Mouse (Mus musculus) neural tube, embryonic 12.5 days (tissue): ENCODE measurements around the gene Zdhhc18. TPM values are rescaled to one million over a fixed set of nuclear protein-coding genes. Genes with fewer than 3 reads are reported as not detected.

Experiments used
- ATAC-seq: fragments of 200-750 bp; cut with Nextera tagmentation; 2 replicates; pipeline ENCODE4 v1.8.0; 2017; ENCODE audit warnings: low read depth, mild to moderate bottlenecking, moderate TSS enrichment, moderate library complexity; ENCODE audit not compliant: low FRiP score
- H3K27ac ChIP-seq: fragments of 300-500 bp; sonication (generic); 2 replicates; pipeline ENCODE4 v1.5.1; 2016
- H3K27me3 ChIP-seq: fragments of 300-500 bp; sonication (generic); replicated peaks from 2 replicates; pipeline ENCODE4 v1.6.1; 2016; ENCODE audit warnings: mild to moderate bottlenecking
- H3K36me3 ChIP-seq: fragments of 300-500 bp; sonication (generic); 2 replicates; pipeline ENCODE4 v1.6.1; 2016; ENCODE audit warnings: mild to moderate bottlenecking
- H3K4me1 ChIP-seq: fragments of 300-500 bp; sonication (generic); 2 replicates; pipeline ENCODE4 v1.6.1; 2016
- H3K4me2 ChIP-seq: fragments of 300-500 bp; sonication (generic); replicated peaks from 2 replicates; pipeline ENCODE4 v1.6.1; 2016; ENCODE audit warnings: mild to moderate bottlenecking
- H3K4me3 ChIP-seq: fragments of 300-500 bp; sonication (generic); 2 replicates; pipeline ENCODE4 v1.5.1; 2016
- H3K9ac ChIP-seq: fragments of 300-500 bp; sonication (generic); 2 replicates; pipeline ENCODE4 v1.6.1; 2016; ENCODE audit warnings: mild to moderate bottlenecking
- H3K9me3 ChIP-seq: fragments of 300-500 bp; sonication (generic); 2 replicates; pipeline ENCODE4 v1.6.1; 2016; ENCODE audit warnings: mild to moderate bottlenecking
- WGBS: fragments of 180-500 bp; shearing (Covaris S2); methylation state at CpG from one replicate; pipeline ENCODE4 v1.1.7; 2016; 5-methylcytosine and 5-hydroxymethylcytosine counted together
- polyA plus RNA-seq: library from polyadenylated mRNA; unstranded; fragments of >200 nt; fragmentation: Nextera tagmentation; extraction: Ambion mirVana; gene quantifications from 2 replicates; pipeline ENCODE4 v1.2.1, GENCODE M21; 2016

The Zdhhc18 gene
- polyA plus RNA-seq, 1 experiment from 2014 or later: 9.9 TPM

GRCm38 (mm10) chr4:133592570-133592969 is 57.4 kb downstream of the Zdhhc18 start:
- peaks cover 43% of the 10 kb centered on the region for H3K36me3 ChIP-seq
- no peak for ATAC-seq
- H3K4me1 ChIP-seq: no peaks in the 10 kb centered on the region
- no peak overlapping the region for H3K4me2 ChIP-seq
- H3K4me3 ChIP-seq: no peak overlapping the region
- no peak overlapping the region for H3K27ac ChIP-seq
- H3K27me3 ChIP-seq: no peaks in the 10 kb centered on the region
- no peaks in the 10 kb centered on the region for H3K9me3 ChIP-seq
- 34% methylated on average over 7 of the region's 7 CpGs for whole genome bisulfite sequencing
- no peak overlapping the region for H3K9ac ChIP-seq

DNA sequence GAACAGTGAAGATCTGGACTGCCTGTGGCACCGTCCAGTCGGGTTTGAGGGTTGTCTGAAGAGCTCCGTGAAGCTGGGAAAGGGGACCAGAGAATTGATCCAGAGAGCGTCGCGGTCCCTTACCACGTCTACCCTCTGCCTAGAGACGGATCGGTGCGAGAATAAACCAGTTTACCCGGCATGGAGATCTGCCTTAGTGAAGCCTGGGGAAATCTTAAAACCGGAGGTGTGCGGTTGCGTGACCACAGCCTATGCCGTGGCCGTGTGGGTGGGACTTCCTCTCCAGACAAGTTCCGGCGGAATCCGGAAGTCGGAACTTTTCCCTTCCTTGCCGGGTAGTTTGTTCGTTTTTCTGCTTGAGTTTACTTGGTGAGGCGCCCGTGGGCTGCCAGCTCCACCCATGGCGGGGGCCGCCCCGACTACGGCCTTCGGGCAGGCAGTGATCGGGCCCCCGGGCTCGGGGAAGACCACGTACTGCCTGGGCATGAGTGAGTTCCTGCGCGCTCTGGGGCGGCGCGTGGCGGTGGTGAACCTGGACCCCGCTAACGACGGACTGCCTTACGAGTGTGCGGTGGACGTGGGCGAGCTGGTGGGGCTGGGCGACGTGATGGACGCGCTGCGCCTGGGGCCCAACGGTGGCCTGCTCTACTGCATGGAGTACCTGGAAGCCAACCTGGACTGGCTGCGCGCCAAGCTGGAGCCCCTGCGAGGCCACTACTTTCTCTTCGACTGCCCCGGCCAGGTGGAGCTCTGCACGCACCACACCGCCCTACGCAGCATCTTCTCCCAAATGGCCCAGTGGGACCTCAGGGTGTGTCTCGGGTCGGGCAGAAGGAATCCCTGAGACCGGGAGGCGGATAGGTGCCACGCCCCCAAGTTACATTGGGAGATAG is 65.6 kb downstream of the Zdhhc18 start, which contains the start of gene Gpn2:
Gpn2 (plus strand) TSS at position 304 of the 893 bp plus-strand sequence.
- ATAC-seq: peak; percentile 79
- H3K4me1 ChIP-seq: peaks cover 14% of the 10 kb centered on the region
- peak within 1 kb of the TSS; percentile 98 for H3K4me3 ChIP-seq
- H3K9ac ChIP-seq: peak within 1 kb of the TSS; percentile 74
- H3K27ac ChIP-seq: peak within 1 kb of the TSS; percentile 46; the same call in 1 of the 2 replicates
- H3K27me3 ChIP-seq: no peaks in the 10 kb centered on the region
- peak within 1 kb of the TSS; percentile 100 for H3K4me2 ChIP-seq
- H3K36me3 ChIP-seq: peaks cover 58% of the 10 kb centered on the region
- WGBS: 2% methylated on average over 65 of the region's 65 CpGs
- H3K9me3 ChIP-seq: no peaks in the 10 kb centered on the region

DNA sequence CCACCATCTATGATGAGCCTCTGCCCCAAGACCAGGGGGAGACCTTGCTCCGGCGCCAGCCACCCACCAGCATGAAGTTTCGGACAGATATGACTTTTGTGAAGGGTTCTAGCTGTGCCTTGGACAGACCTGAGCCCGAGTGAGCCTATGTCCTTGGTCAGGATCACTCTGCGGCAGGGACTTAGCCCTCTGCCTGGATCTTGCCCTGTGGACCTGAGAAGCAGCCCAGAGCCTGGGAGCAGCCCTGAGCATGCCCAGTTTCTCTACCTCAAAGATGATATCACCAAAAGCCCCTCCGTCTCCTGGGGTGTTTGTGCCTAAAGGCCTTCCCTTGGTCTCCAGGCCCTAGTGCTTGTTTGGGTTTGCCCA is 66.3 kb downstream of the Zdhhc18 start:
- H3K27ac ChIP-seq: no peak overlapping the region; the same call in 1 of the 2 replicates
- H3K9ac ChIP-seq: peak overlapping the region; percentile 74
- H3K9me3 ChIP-seq: no peaks in the 10 kb centered on the region
- peak; percentile 9; the same call in 1 of the 2 replicates for ATAC-seq
- H3K27me3 ChIP-seq: no peaks in the 10 kb centered on the region
- H3K36me3 ChIP-seq: peaks cover 58% of the 10 kb centered on the region
- H3K4me2 ChIP-seq: peak overlapping the region; percentile 100
- peaks cover 14% of the 10 kb centered on the region for H3K4me1 ChIP-seq
- WGBS: 70% methylated on average over 6 of the region's 6 CpGs
- peak overlapping the region; percentile 98 for H3K4me3 ChIP-seq

DNA sequence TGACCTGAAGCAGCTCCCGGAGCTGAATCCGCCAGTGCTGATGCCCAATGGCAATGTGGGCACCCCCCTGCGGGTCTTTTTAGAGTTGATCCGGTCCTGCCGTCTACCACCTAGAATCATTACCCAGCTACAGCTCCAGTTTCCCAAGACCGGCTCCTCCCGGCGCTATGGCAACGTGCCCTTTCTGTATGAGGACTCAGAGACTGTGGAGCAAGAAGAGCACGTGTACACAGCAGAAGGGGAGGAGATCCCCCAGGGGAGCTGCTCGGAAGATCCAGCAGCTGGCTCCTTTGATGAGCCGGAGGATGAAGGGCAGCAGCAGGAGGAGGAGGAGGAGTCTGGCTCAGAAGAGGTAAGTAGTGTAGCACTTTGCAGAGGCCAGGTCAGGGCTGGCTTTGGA is 72.0 kb downstream of the Zdhhc18 start:
- peaks cover 15% of the 10 kb centered on the region for H3K4me1 ChIP-seq
- H3K4me3 ChIP-seq: no peak overlapping the region
- ATAC-seq: no peak
- H3K27me3 ChIP-seq: no peaks in the 10 kb centered on the region
- no peak overlapping the region for H3K9ac ChIP-seq
- peaks cover 40% of the 10 kb centered on the region for H3K36me3 ChIP-seq
- H3K9me3 ChIP-seq: no peaks in the 10 kb centered on the region
- no peak overlapping the region for H3K27ac ChIP-seq
- WGBS: 67% methylated on average over 12 of the region's 12 CpGs
- no peak overlapping the region for H3K4me2 ChIP-seq

- WGBS: under 1% methylated on average over 41 of the region's 41 CpGs
- peak overlapping the region; percentile 99 for H3K4me3 ChIP-seq
- no peaks in the 10 kb centered on the region for H3K9me3 ChIP-seq
- peak; percentile 29 for ATAC-seq
- H3K27ac ChIP-seq: no peak overlapping the region
- peak overlapping the region; percentile 86 for H3K9ac ChIP-seq
- no peaks in the 10 kb centered on the region for H3K27me3 ChIP-seq
- peaks cover 15% of the 10 kb centered on the region for H3K4me1 ChIP-seq
- peak overlapping the region; percentile 92 for H3K4me2 ChIP-seq
- peaks cover 21% of the 10 kb centered on the region for H3K36me3 ChIP-seq
Measured at GRCm38 (mm10) chr4:133574843-133575202, 75.1 kb downstream of the Zdhhc18 start.

DNA sequence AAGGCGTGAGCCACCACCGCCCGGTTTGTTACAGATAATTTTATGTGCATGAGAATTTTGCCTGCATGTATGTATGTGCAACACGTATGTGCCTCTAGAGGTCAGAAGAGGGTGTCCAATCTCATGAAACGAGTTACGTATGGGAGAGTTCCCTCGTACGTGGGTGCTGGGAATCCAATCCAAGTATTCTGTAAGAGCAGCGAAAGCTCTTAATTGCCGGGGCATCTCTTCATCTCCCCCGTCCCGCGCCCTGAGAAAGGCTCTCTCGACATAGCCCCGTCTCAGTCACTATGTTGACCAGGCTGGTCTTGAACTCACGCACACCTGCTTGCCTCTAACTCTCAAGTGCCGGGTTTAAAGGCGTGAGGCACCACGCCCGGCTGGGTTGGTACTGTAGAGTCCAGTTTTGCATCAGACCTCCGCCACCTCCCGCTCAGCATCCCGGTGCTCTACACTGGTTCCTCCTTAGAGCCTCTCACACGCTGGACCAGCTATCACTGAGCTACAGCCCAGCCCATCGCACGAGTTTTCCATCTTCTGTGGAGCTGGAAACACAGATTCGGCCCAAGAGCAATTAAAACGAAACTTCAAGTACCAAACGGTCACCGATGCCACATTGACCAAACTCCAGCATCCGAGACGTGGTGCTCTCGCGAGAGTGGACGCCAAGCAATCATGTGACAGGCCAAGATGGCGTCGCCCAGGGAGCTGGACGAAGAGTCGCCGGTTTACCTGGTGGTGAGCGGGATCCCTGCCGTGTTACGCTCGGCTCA is 75.7 kb downstream of the Zdhhc18 start, which contains the start of gene Gpatch3:
Gpatch3 (plus strand) TSS at position 676 of the 773 bp plus-strand sequence.
- peak within 1 kb of the TSS; percentile 92 for H3K4me2 ChIP-seq
- peaks cover 15% of the 10 kb centered on the region for H3K4me1 ChIP-seq
- ATAC-seq: peak; percentile 95
- peak within 1 kb of the TSS; percentile 86 for H3K9ac ChIP-seq
- WGBS: 8% methylated on average over 44 of the region's 44 CpGs
- 0 out of 2 replicates have a peak within 1 kb of the TSS, but pooled peaks have one; percentile 3 for H3K27ac ChIP-seq
- no peaks in the 10 kb centered on the region for H3K27me3 ChIP-seq
- no peaks in the 10 kb centered on the region for H3K9me3 ChIP-seq
- peak within 1 kb of the TSS; percentile 99 for H3K4me3 ChIP-seq
- H3K36me3 ChIP-seq: peaks cover 16% of the 10 kb centered on the region

DNA sequence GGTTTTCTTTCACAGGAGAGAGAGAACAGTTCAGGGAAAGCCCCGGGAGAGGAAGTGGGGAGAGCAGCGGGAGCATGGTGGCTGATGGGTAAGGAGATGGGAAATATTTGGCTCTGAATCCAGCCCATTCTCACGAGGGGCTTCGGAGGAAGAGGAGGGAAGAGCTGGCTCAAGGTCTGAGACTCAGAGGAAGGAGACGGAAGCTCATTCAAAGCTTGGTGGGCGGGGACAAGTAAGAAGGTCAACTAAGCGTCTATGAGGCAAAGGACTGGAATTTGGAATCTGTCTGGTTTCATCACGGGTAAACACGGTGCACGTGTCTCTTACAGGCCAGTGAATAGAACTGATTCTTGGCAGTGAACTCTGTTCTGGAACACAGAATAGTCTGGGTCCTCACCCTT is 79.9 kb downstream of the Zdhhc18 start:
- no peak overlapping the region for H3K9ac ChIP-seq
- WGBS: 56% methylated on average over 10 of the region's 10 CpGs
- H3K4me3 ChIP-seq: no peak overlapping the region
- H3K36me3 ChIP-seq: no peaks in the 10 kb centered on the region
- no peaks in the 10 kb centered on the region for H3K9me3 ChIP-seq
- ATAC-seq: no peak
- H3K27ac ChIP-seq: no peak overlapping the region
- no peak overlapping the region for H3K4me2 ChIP-seq
- H3K27me3 ChIP-seq: no peaks in the 10 kb centered on the region
- H3K4me1 ChIP-seq: peaks cover 7% of the 10 kb centered on the region; the same call in 1 of the 2 replicates

- H3K36me3 ChIP-seq: no peaks in the 10 kb centered on the region
- no peak overlapping the region for H3K9ac ChIP-seq
- no peak overlapping the region for H3K4me2 ChIP-seq
- H3K4me3 ChIP-seq: no peak overlapping the region
- no peaks in the 10 kb centered on the region for H3K9me3 ChIP-seq
- no peaks in the 10 kb centered on the region for H3K27me3 ChIP-seq
- H3K4me1 ChIP-seq: 0 out of 2 replicates have a peak, but pooled peaks cover 5% of the 10 kb centered on the region
- no peak overlapping the region for H3K27ac ChIP-seq
- WGBS: 78% methylated on average over 10 of the region's 10 CpGs
- ATAC-seq: no peak
Measured at GRCm38 (mm10) chr4:133569291-133570065, 80.5 kb downstream of the Zdhhc18 start.

DNA sequence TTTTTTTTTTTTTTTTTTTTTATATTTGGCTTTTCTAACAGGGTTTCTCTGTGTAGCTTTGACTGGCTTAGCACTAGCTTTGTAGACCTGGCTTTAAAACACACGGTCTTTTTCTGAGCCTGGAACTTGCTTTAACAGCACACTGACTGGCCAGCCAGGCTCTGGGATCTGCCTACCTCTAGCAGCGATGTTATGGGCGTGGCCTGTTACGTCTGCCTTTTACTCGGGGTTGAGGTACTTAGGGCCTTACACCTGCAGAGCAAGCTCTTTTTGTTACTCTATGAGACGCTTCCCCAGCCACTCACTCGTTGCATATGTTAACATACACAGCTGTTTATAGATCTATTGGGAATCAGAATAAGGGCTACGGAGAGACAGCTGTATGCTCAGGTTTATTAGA is 82.7 kb downstream of the Zdhhc18 start:
- Histone ChIP-seq H3K27me3 (no peaks in the 10 kb centered on the region), H3K9ac (no peak overlapping the region), H3K4me3 (no peak overlapping the region), H3K4me1 (no peaks in the 10 kb centered on the region), H3K36me3 (no peaks in the 10 kb centered on the region), H3K4me2 (no peak overlapping the region), H3K27ac (no peak overlapping the region), H3K9me3 (no peaks in the 10 kb centered on the region)
- ATAC-seq: no peak
- 32% methylated on average over 8 of the region's 8 CpGs for WGBS

GRCm38 (mm10) chr4:133563123-133563571 is 86.8 kb downstream of the Zdhhc18 start:
- no peak overlapping the region for H3K27ac ChIP-seq
- no peak overlapping the region for H3K4me3 ChIP-seq
- no peak overlapping the region for H3K9ac ChIP-seq
- H3K9me3 ChIP-seq: no peaks in the 10 kb centered on the region
- ATAC-seq: no peak
- no peaks in the 10 kb centered on the region for H3K4me1 ChIP-seq
- WGBS: 84% methylated on average over 11 of the region's 11 CpGs
- H3K36me3 ChIP-seq: no peaks in the 10 kb centered on the region
- H3K27me3 ChIP-seq: no peaks in the 10 kb centered on the region
- no peak overlapping the region for H3K4me2 ChIP-seq

GRCm38 (mm10) chr4:133561622-133562021 is 88.3 kb downstream of the Zdhhc18 start:
- Histone ChIP-seq H3K27ac (no peak overlapping the region), H3K4me3 (no peak overlapping the region), H3K4me1 (no peaks in the 10 kb centered on the region), H3K9ac (no peak overlapping the region), H3K36me3 (no peaks in the 10 kb centered on the region), H3K27me3 (no peaks in the 10 kb centered on the region), H3K9me3 (no peaks in the 10 kb centered on the region), H3K4me2 (no peak overlapping the region)
- WGBS: 56% methylated on average over 4 of the region's 4 CpGs
- ATAC-seq: no peak
